Mouse (Mus musculus): ENCODE data around the gene Slc25a10.

GRCm38 (mm10) chr11:120463536-120463935 is 28.1 kb upstream of the Slc25a10 start:
- TF ChIP-seq POLR2A (IDR thresholded peaks at IDR 0.05; ENCODE audit: borderline replicate concordance, extremely low read depth, low read depth, low read length) (no peak), CTCF (IDR thresholded peaks at IDR 0.05; ENCODE audit: insufficient read depth, low read length) (no peak)

All from lung, adult 2 months (tissue).